Mouse (Mus musculus): Measurements from ENCODE around the gene H6pd. TPM values are rescaled to one million over a fixed set of nuclear protein-coding genes. Genes with fewer than 3 reads are reported as not detected.

The H6pd gene
- total RNA-seq, 2 experiments from 2014 or later = 51.9 to 54.1 TPM

Other genes with a start within 250 kb of the H6pd start
- 10 to 100 TPM; 10.8 to 12.5 TPM for gene Slc25a33, start 234.7 kb downstream of the H6pd start, total RNA-seq (2021)
- 1 to 10 TPM; 5.7 to 8.7 TPM for gene Spsb1, start 54.0 kb downstream of the H6pd start, total RNA-seq (2021)
- 10 to 100 TPM; 32.5 to 36.5 TPM for gene Gpr157, start 78.3 kb upstream of the H6pd start, total RNA-seq (2021)
- under 1 TPM in 1 of 2 experiments, not detected in 1; 0.10 TPM for gene Slc2a5, start 110.3 kb upstream of the H6pd start, total RNA-seq (2021)
- gene Slc2a7, start 139.9 kb upstream of the H6pd start, total RNA-seq (2021) = not detected
- under 1 TPM in 1 of 2 experiments, not detected in 1; 0.37 TPM for gene Car6, start 192.3 kb upstream of the H6pd start, total RNA-seq (2021)
- gene Eno1, start 227.7 kb upstream of the H6pd start, total RNA-seq (2021) = 100 to 1,000 TPM; 104 to 128 TPM

Data from gastrocnemius, postnatal 36 days (tissue).